Mouse (Mus musculus) olfactory bulb, adult 2 months (tissue): Measurements from ENCODE around the gene Fry.

Experiments used
- CTCF ChIP-seq: fragments of 200-500 bp; IDR thresholded peaks from 2 replicates; pipeline ENCODE4 v1.5.1; 2012; ENCODE audit warnings: low read depth, mild to moderate bottlenecking, low read length, moderate library complexity; ENCODE audit not compliant: insufficient read depth
- POLR2A ChIP-seq: fragments of 200-500 bp; IDR thresholded peaks from 2 replicates; pipeline ENCODE4 v1.6.1; 2012; ENCODE audit warnings: mild to moderate bottlenecking, low read depth, low read length, moderate library complexity; ENCODE audit not compliant: insufficient read depth

DNA sequence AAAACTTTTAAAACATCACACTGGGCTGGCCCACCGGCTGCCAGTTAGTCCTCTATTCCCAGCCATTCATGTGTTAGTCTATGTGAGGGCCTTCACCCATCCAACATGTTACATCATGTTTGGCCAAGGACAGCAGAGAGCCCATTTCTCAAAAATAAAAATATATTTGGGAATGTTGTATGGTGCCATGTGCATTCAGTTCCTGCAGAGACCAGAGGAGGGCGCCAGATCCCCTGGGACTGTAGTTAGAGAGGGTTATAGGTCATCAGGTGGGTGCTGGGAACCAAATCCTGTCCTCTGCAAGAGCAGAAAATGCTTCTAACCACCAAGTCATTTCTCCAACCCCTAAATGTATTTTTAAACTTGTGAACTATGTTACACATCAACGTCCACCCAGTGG lies 27.5 kb downstream of the Fry start:
- TF ChIP-seq CTCF = no peak
- no peak for TF ChIP-seq POLR2A
